Mouse (Mus musculus) 3134 (cell line): ENCODE measurements at regions not wholly inside any gene's neighbourhood (a gene's known extent, or its start where the extent isn't known, plus 50 kb on each side); places are given as distances from the start of the nearest gene placed in this dataset.

ENCODE experiments used
- DNase-seq: peaks from one replicate; pipeline ENCODE4 v3.0.0-alpha.2; 2011; ENCODE audit warnings: low spot score; ENCODE audit not compliant: insufficient read length; ENCODE audit errors: extremely low read depth

- no peak for DNase-seq
Observed at GRCm38 (mm10) chr4:53386309-53386708, 53.9 kb upstream of the Slc44a1 start.

GRCm38 (mm10) chr4:53384761-53385160 lies 55.5 kb upstream of the Slc44a1 start:
- peak; percentile 67 for DNase-seq

- no peak for DNase-seq
Observed at GRCm38 (mm10) chr4:53384104-53384503, 56.1 kb upstream of the Slc44a1 start.

- DNase-seq, result no peak
Observed at GRCm38 (mm10) chr4:53382012-53382411, 58.2 kb upstream of the Slc44a1 start.

GRCm38 (mm10) chr4:53379855-53380254 lies 60.4 kb upstream of the Slc44a1 start:
- no peak for DNase-seq

GRCm38 (mm10) chr4:53376995-53377394 lies 63.2 kb upstream of the Slc44a1 start:
- no peak for DNase-seq

GRCm38 (mm10) chr4:53356374-53356773 lies 83.8 kb upstream of the Slc44a1 start:
- no peak for DNase-seq

- peak; percentile 22 for DNase-seq
Observed at GRCm38 (mm10) chr4:53354961-53355360, 85.3 kb upstream of the Slc44a1 start.

GRCm38 (mm10) chr4:53353399-53354090 lies 86.7 kb upstream of the Slc44a1 start:
- DNase-seq, result no peak

GRCm38 (mm10) chr4:53351104-53351607 lies 89.1 kb upstream of the Slc44a1 start:
- no peak for DNase-seq

GRCm38 (mm10) chr4:53345346-53345745 lies 94.9 kb upstream of the Slc44a1 start:
- no peak for DNase-seq

GRCm38 (mm10) chr4:53344546-53344945 lies 95.7 kb upstream of the Slc44a1 start:
- no peak for DNase-seq

- no peak for DNase-seq
Observed at GRCm38 (mm10) chr4:53341181-53341580, 99.0 kb upstream of the Slc44a1 start.

- no peak for DNase-seq
Observed at GRCm38 (mm10) chr4:53340021-53340667, 100.1 kb upstream of the Slc44a1 start.

GRCm38 (mm10) chr4:53339125-53340020 lies 100.8 kb upstream of the Slc44a1 start:
- no peak for DNase-seq

- DNase-seq, result no peak
Observed at GRCm38 (mm10) chr4:53338479-53338878, 101.7 kb upstream of the Slc44a1 start.

GRCm38 (mm10) chr4:53337784-53338183 lies 102.4 kb upstream of the Slc44a1 start:
- DNase-seq, result no peak

GRCm38 (mm10) chr4:53327382-53328165 lies 112.6 kb upstream of the Slc44a1 start:
- DNase-seq, result no peak

GRCm38 (mm10) chr4:53323838-53324237 lies 116.4 kb upstream of the Slc44a1 start:
- DNase-seq, result no peak

GRCm38 (mm10) chr4:53323195-53323594 lies 117.0 kb upstream of the Slc44a1 start:
- no peak for DNase-seq
